Mouse (Mus musculus): ENCODE measurements around the gene Xndc1. TPM values are rescaled to one million over a fixed set of nuclear protein-coding genes. Genes with fewer than 3 reads are reported as not detected.
"Not testable (repeated sequence)": the region's sequence is repeated elsewhere in the genome, so short reads cannot be mapped to it uniquely, and the experiment has no call there.

Xndc1 gene
- polyA plus RNA-seq, 1 experiment, result 2.0 TPM

DNA sequence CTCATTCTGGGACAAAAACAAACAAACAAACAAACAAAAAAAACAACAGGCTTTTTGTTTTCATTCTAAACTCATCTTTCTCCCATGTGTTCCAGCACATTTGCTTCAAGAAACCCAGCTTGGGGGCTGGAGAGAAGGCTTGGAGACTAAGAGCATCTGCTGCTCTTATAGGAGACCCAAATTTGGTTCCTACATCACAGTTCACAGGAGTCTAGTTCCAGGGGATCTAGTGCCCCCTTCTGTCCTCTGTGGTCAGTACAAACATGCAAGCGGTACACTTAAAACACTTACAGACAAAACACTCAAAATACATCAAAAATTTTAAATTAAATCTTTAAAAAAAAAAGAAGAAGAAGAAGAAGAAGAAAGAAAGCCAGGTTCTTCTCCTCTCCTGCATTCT, 30.4 kb upstream of the Xndc1 start:
- Histone ChIP-seq H3K9me3 (ENCODE audit: control insufficient read depth, low read length) (no peaks in the 10 kb centered on the region), H3K4me3 (replicated peaks) (no peak overlapping the region), H3K36me3 (ENCODE audit: control insufficient read depth) (peaks cover 95% of the 10 kb centered on the region), H3K27me3 (ENCODE audit: control insufficient read depth) (no peaks in the 10 kb centered on the region), H3K4me1 (ENCODE audit: control insufficient read depth) (no peaks in the 10 kb centered on the region)
- TF ChIP-seq GATA1 (IDR thresholded peaks at IDR 0.05; ENCODE audit: low read length) (no peak), TAL1 (IDR thresholded peaks at IDR 0.05; ENCODE audit: low read length) (no peak)

DNA sequence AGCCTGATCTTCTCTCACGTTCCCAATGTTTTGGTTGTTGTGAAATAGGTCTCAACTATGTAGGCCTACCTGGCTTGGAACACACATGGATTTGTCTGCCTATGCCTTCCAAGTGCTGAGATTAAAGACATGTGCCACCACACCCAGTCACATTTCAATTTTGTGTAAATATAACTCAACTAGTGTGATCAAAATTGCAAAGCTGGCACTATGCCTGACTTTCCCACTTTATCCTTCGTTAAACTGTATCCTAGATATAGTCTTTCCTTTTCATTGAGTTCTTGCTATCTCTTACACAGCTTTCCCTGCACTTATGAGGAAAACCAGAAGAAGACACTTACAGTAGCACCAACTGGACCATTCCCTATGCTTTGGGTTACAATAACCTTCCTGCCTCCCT, 29.8 kb upstream of the Xndc1 start:
- Histone ChIP-seq H3K27me3 (ENCODE audit: control insufficient read depth) (no peaks in the 10 kb centered on the region), H3K4me1 (ENCODE audit: control insufficient read depth) (no peaks in the 10 kb centered on the region), H3K9me3 (ENCODE audit: control insufficient read depth, low read length) (no peaks in the 10 kb centered on the region), H3K36me3 (ENCODE audit: control insufficient read depth) (peaks cover 96% of the 10 kb centered on the region), H3K4me3 (replicated peaks) (no peak overlapping the region)
- TF ChIP-seq TAL1 (IDR thresholded peaks at IDR 0.05; ENCODE audit: low read length) (no peak), GATA1 (IDR thresholded peaks at IDR 0.05; ENCODE audit: low read length) (no peak)

DNA sequence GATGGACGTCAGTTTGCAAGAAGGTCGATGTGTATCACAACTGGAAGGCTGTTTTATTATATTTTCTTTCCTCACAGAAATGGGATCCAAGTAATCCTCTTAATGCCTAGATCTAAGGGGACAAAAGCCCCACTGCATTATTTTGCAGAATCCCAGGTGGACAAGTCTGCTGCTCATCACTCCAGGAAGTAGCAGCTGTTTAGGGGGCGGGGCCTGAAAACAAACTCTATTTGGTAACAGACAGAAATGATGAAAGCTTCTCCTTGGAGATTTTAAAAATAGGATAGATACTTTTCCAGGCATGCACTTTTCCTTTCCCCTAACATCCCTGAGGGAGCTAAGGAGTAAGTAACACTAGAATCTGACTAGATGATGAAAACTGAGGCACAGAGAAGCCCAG, 28.0 kb upstream of the Xndc1 start:
- no peak for TF ChIP-seq GATA1 (IDR thresholded peaks at IDR 0.05; ENCODE audit: low read length)
- TF ChIP-seq TAL1 (IDR thresholded peaks at IDR 0.05; ENCODE audit: low read length), result no peak
- Histone ChIP-seq H3K9me3 (ENCODE audit: control insufficient read depth, low read length) (no peaks in the 10 kb centered on the region), H3K4me3 (replicated peaks) (no peak overlapping the region), H3K36me3 (ENCODE audit: control insufficient read depth) (peaks cover 92% of the 10 kb centered on the region), H3K4me1 (ENCODE audit: control insufficient read depth) (no peaks in the 10 kb centered on the region), H3K27me3 (ENCODE audit: control insufficient read depth) (no peaks in the 10 kb centered on the region)

GRCm38 (mm10) chr7:102042314-102042713, 23.0 kb upstream of the Xndc1 start:
- no peak for TF ChIP-seq GATA1 (IDR thresholded peaks at IDR 0.05; ENCODE audit: low read length)
- Histone ChIP-seq H3K9me3 (ENCODE audit: control insufficient read depth, low read length) (no peaks in the 10 kb centered on the region), H3K27me3 (ENCODE audit: control insufficient read depth) (no peaks in the 10 kb centered on the region), H3K36me3 (ENCODE audit: control insufficient read depth) (peaks cover 56% of the 10 kb centered on the region), H3K4me3 (replicated peaks) (no peak overlapping the region), H3K4me1 (ENCODE audit: control insufficient read depth) (no peaks in the 10 kb centered on the region)

DNA sequence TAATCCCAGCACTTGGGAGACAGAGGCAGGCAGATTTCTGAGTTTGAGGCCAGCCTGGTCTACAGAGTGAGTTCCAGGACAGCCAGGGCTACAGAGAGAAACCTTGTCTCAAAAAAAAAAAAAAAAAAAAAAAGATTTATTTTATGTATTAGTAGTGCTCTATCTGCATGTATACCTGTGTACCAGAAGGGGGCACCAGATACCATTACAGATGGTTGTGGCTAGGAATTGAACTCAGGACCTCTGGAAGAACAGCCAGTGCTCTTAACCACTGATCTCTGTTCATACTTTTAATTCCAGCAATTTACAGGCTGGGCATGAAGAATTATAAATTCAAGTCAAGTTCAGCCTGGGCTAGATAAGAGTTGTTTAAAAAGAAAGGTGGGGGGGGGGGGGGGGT, 16.8 kb upstream of the Xndc1 start:
- H3K9me3 ChIP-seq (ENCODE audit: control insufficient read depth, low read length); H3K4me3 ChIP-seq (replicated peaks); H3K27me3 ChIP-seq (ENCODE audit: control insufficient read depth); H3K4me1 ChIP-seq (ENCODE audit: control insufficient read depth): not testable (repeated sequence)
- peaks cover 19% of the 10 kb centered on the region for H3K36me3 ChIP-seq (ENCODE audit: control insufficient read depth)

DNA sequence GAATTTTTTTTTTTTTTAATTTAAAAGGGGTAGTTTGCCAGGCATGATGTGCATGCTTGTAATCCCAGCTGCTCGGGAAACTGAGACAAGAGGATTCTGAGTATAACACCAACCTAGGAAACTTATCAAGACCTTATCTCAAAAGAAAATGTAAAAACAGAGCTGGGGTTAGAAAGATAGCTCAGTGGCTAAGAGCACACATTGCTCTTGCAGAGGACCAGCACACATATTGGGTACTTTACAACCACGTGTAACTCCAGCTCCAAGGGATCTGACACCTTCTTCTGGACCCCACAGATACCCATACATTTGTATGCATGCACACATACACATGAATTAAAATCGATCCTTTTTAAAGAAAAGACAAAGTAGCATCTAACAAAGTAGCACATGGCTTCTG, 4.0 kb upstream of the Xndc1 start:
- Histone ChIP-seq H3K4me1 (ENCODE audit: control insufficient read depth) (peaks cover 38% of the 10 kb centered on the region), H3K4me3 (replicated peaks) (no peak overlapping the region), H3K27me3 (ENCODE audit: control insufficient read depth) (no peaks in the 10 kb centered on the region), H3K36me3 (ENCODE audit: control insufficient read depth) (peaks cover 34% of the 10 kb centered on the region), H3K9me3 (ENCODE audit: control insufficient read depth, low read length) (no peaks in the 10 kb centered on the region)
- TF ChIP-seq TAL1 (IDR thresholded peaks at IDR 0.05; ENCODE audit: low read length), result no peak
- TF ChIP-seq GATA1 (IDR thresholded peaks at IDR 0.05; ENCODE audit: low read length), result no peak

DNA sequence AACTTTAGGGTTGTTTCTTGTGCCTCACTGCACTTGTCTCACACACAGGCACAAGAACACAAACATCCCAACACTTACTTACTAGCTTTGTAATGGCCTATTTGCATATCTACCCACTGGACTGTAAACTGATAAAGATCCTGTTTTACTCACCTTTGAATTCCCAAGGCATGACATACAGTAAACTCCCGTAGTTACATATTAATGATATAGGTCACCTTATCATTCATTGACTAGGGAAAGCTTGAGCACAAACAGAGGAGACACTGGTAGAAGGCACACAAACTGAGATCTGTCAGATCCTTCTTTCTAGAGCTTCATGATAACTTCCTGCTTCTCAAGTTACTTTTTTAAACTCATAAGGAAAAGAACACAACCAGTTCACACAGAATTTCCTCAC, 3.1 kb upstream of the Xndc1 start:
- Histone ChIP-seq H3K4me3 (replicated peaks) (no peak overlapping the region), H3K27me3 (ENCODE audit: control insufficient read depth) (no peaks in the 10 kb centered on the region), H3K4me1 (ENCODE audit: control insufficient read depth) (peaks cover 44% of the 10 kb centered on the region), H3K36me3 (ENCODE audit: control insufficient read depth) (peaks cover 30% of the 10 kb centered on the region), H3K9me3 (ENCODE audit: control insufficient read depth, low read length) (no peaks in the 10 kb centered on the region)
- no peak for TF ChIP-seq GATA1 (IDR thresholded peaks at IDR 0.05; ENCODE audit: low read length)
- no peak for TF ChIP-seq TAL1 (IDR thresholded peaks at IDR 0.05; ENCODE audit: low read length)

GRCm38 (mm10) chr7:102063891-102064290, 1.4 kb upstream of the Xndc1 start:
- no peak for TF ChIP-seq TAL1 (IDR thresholded peaks at IDR 0.05; ENCODE audit: low read length)
- no peak for TF ChIP-seq GATA1 (IDR thresholded peaks at IDR 0.05; ENCODE audit: low read length)
- H3K9me3 ChIP-seq (ENCODE audit: control insufficient read depth, low read length), result no peaks in the 10 kb centered on the region
- H3K4me3 ChIP-seq (replicated peaks), result peak overlapping the region; percentile 86
- no peaks in the 10 kb centered on the region for H3K27me3 ChIP-seq (ENCODE audit: control insufficient read depth)
- H3K4me1 ChIP-seq (ENCODE audit: control insufficient read depth), result peaks cover 52% of the 10 kb centered on the region
- H3K36me3 ChIP-seq (ENCODE audit: control insufficient read depth), result peaks cover 28% of the 10 kb centered on the region

GRCm38 (mm10) chr7:102064655-102065045, 661 bp upstream of the Xndc1 start:
- no peak for TF ChIP-seq GATA1 (IDR thresholded peaks at IDR 0.05; ENCODE audit: low read length)
- TF ChIP-seq TAL1 (IDR thresholded peaks at IDR 0.05; ENCODE audit: low read length), result no peak
- Histone ChIP-seq H3K27me3 (ENCODE audit: control insufficient read depth) (no peaks in the 10 kb centered on the region), H3K36me3 (ENCODE audit: control insufficient read depth) (peaks cover 26% of the 10 kb centered on the region), H3K4me1 (ENCODE audit: control insufficient read depth) (peaks cover 52% of the 10 kb centered on the region), H3K4me3 (replicated peaks) (peak overlapping the region; percentile 86), H3K9me3 (ENCODE audit: control insufficient read depth, low read length) (no peaks in the 10 kb centered on the region)

DNA sequence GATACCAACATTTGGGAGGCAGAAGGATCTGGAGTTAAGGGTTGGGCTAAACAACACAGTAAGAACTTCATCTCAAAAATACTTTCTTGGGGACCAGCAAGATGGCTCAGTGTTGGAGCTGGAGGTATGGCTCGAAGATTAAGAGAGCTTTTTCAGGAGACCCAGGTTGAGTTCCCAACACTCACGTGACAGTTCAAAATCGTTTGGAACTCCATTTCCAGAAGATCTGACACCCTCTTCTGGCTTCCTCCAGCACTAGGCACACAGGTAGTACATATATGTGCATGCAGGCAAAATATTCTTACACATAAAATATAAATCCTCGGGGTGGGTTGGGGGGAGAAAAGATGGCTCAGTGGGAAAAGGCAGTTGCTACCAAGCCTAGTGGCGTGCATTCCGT, 1.1 kb downstream of the Xndc1 start:
- Histone ChIP-seq H3K27me3 (ENCODE audit: control insufficient read depth) (no peaks in the 10 kb centered on the region), H3K4me3 (replicated peaks) (peak overlapping the region; percentile 86), H3K36me3 (ENCODE audit: control insufficient read depth) (peaks cover 37% of the 10 kb centered on the region), H3K9me3 (ENCODE audit: control insufficient read depth, low read length) (no peaks in the 10 kb centered on the region), H3K4me1 (ENCODE audit: control insufficient read depth) (peaks cover 47% of the 10 kb centered on the region)
- TF ChIP-seq GATA1 (IDR thresholded peaks at IDR 0.05; ENCODE audit: low read length), result no peak
- TF ChIP-seq TAL1 (IDR thresholded peaks at IDR 0.05; ENCODE audit: low read length), result no peak
